Mouse (Mus musculus): ENCODE measurements around the gene Swap70. TPM values are rescaled to one million over a fixed set of nuclear protein-coding genes. Genes with fewer than 3 reads are reported as not detected.

The Swap70 gene
- total RNA-seq, 2 experiments from 2014 or later = 11.0 to 13.0 TPM

Other genes with a start within 250 kb of the Swap70 start
- gene Tmem41b, start 234.8 kb upstream of the Swap70 start, total RNA-seq (2021) = 10 to 100 TPM; 53.1 to 55.4 TPM
- 100 to 1,000 TPM in 1 of 2 experiments, 10 to 100 TPM in 1; 98.0 to 101 TPM for gene Ipo7, start 203.4 kb upstream of the Swap70 start, total RNA-seq (2021)
- 10 to 100 TPM; 12.6 to 13.6 TPM for gene Zfp143, start 160.5 kb upstream of the Swap70 start, total RNA-seq (2021)
- gene Wee1, start 99.7 kb upstream of the Swap70 start, total RNA-seq (2021) = 10 to 100 TPM; 25.1 to 26.4 TPM

Measured in left cerebral cortex, postnatal 25 days (tissue).